Mouse (Mus musculus) brain, embryonic 14.5 days (tissue): ENCODE results near the gene Haus5.

ENCODE experiments used
- CTCF ChIP-seq: fragments of 200-500 bp; IDR thresholded peaks from 2 replicates; pipeline ENCODE4 v1.5.1; 2012; ENCODE audit warnings: inconsistent platforms, mild to moderate bottlenecking, moderate library complexity, borderline replicate concordance; ENCODE audit not compliant: insufficient read depth, insufficient read length; ENCODE audit errors: extremely low read depth
- POLR2A ChIP-seq: fragments of 200-500 bp; IDR thresholded peaks from 2 replicates; pipeline ENCODE4 v1.6.1; 2012; ENCODE audit warnings: mild to moderate bottlenecking, inconsistent platforms, borderline replicate concordance; ENCODE audit not compliant: poor library complexity, insufficient read depth, insufficient read length, severe bottlenecking; ENCODE audit errors: extremely low read depth

- peak; percentile 49; the same call in 1 of the 2 replicates for TF ChIP-seq CTCF
- TF ChIP-seq POLR2A, result no peak
These were observed 4.4 kb upstream of the Haus5 start for GRCm38 (mm10) chr7:30669229-30669628.
